Mouse (Mus musculus) ES-E14 (cell line): ENCODE measurements around the gene Cct7. TPM values are rescaled to one million over a fixed set of nuclear protein-coding genes. Genes with fewer than 3 reads are reported as not detected.

Source experiments
- DNase-seq: peaks from one replicate; pipeline ENCODE4 v3.0.0-alpha.2; 2013; ENCODE audit warnings: low read depth, low spot score
- H3K27ac ChIP-seq: 2 replicates; pipeline ENCODE4 v1.5.1; 2012; ENCODE audit warnings: low read depth, mild to moderate bottlenecking, low read length, moderate library complexity, mixed read lengths; ENCODE audit not compliant: poor library complexity, insufficient read depth, severe bottlenecking
- H3K36me3 ChIP-seq: 2 replicates; pipeline ENCODE4 v1.6.1; 2012; ENCODE audit warnings: mild to moderate bottlenecking, low read length, moderate library complexity, mixed read lengths; ENCODE audit not compliant: control insufficient read depth, poor library complexity, insufficient read depth, severe bottlenecking
- H3K4me1 ChIP-seq, 2 experiments: fragments of 150-350 bp in 1 of 2; sonication (generic) in 1 of 2; 2 replicates each; pipeline ENCODE4 v1.6.1; 2012; ENCODE audit warnings: low read length in 2 of 2, mild to moderate bottlenecking in 1 of 2, mixed read lengths in 1 of 2; ENCODE audit not compliant: control insufficient read depth in 2 of 2, insufficient read depth in 2 of 2, poor library complexity in 1 of 2
- H3K4me3 ChIP-seq, 2 experiments: fragments of 150-350 bp in 1 of 2; sonication (generic) in 1 of 2; 2 replicates each; pipeline ENCODE4 v1.5.1; 2012; ENCODE audit warnings: low read length in 2 of 2, low read depth in 1 of 2, mild to moderate bottlenecking in 1 of 2, mixed read lengths in 1 of 2; ENCODE audit not compliant: insufficient read depth in 1 of 2, poor library complexity in 1 of 2, severe bottlenecking in 1 of 2
- H3K9ac ChIP-seq: 2 replicates; pipeline ENCODE4 v1.6.1; 2012; ENCODE audit warnings: low read depth, mild to moderate bottlenecking, low read length, mixed read lengths; ENCODE audit not compliant: poor library complexity, insufficient read depth, severe bottlenecking
- H3K9me3 ChIP-seq: fragments of 150-350 bp; sonication (generic); 2 replicates; pipeline ENCODE4 v1.6.1; 2012; ENCODE audit warnings: low read depth, mild to moderate bottlenecking, low read length; ENCODE audit not compliant: control insufficient read depth, insufficient read depth
- CHD2 ChIP-seq: IDR thresholded peaks from 2 replicates; pipeline ENCODE4 v1.6.1; 2014; ENCODE audit warnings: mild to moderate bottlenecking, low read depth, low read length, inconsistent platforms
- HCFC1 ChIP-seq: IDR thresholded peaks from 2 replicates; pipeline ENCODE4 v1.6.1; 2012; ENCODE audit warnings: low read length, inconsistent platforms, borderline replicate concordance; ENCODE audit not compliant: insufficient read depth
- MAFK ChIP-seq: IDR thresholded peaks from 2 replicates; pipeline ENCODE4 v1.6.1; 2014; ENCODE audit warnings: mild to moderate bottlenecking, low read depth, low read length, inconsistent platforms; ENCODE audit not compliant: insufficient read depth
- ZC3H11A ChIP-seq: IDR thresholded peaks from 2 replicates; pipeline ENCODE4 v1.6.1; 2012; ENCODE audit warnings: low read depth, mild to moderate bottlenecking, inconsistent platforms, low read length, borderline replicate concordance
- ZNF384 ChIP-seq: IDR thresholded peaks from 2 replicates; pipeline ENCODE4 v1.6.1; 2012; ENCODE audit warnings: low read depth, low read length, inconsistent platforms
- in situ Hi-C, 2 experiments: fragments of 600-800 bp; cut with MboI; formaldehyde crosslinking; loops; one replicate each; pipeline ENCODE4 v1.15.1; 2025; ENCODE audit warnings: low sequenced_read_pairs in 2 of 2, inconsistent platforms in 1 of 2; ENCODE audit not compliant: unreplicated experiment in 2 of 2
- total RNA-seq: library from RNA; depleted of rRNA; stranded (reverse); fragments of 300-350 nt; gene quantifications from 2 replicates; pipeline ENCODE4 v1.2.3, GENCODE M21; 2012

The Cct7 gene
- total RNA-seq, 1 experiment, result 584 TPM

- Histone ChIP-seq H3K27ac (no peak overlapping the region), H3K4me1 (peaks cover 2 to 17% of the 10 kb centered on the region in 2 experiments; a peak in 1 of 4 replicates), H3K9ac (no peak overlapping the region), H3K36me3 (no peaks in the 10 kb centered on the region), H3K4me3 (no peak overlapping the region), H3K9me3 (no peaks in the 10 kb centered on the region)
- no peak for DNase-seq
- TF ChIP-seq ZNF384, result no peak
- no peak for TF ChIP-seq HCFC1
- no peak for TF ChIP-seq ZC3H11A
- no peak for TF ChIP-seq CHD2
- no peak for TF ChIP-seq MAFK
- in situ Hi-C loops, result no loop called here
These were observed 29.4 kb downstream of the Cct7 start for GRCm38 (mm10) chr6:85480685-85481084.

GRCm38 (mm10) chr6:85483843-85484721 lies 32.8 kb downstream of the Cct7 start:
- DNase-seq, result no peak
- Histone ChIP-seq H3K9me3 (no peaks in the 10 kb centered on the region), H3K4me3 (peak overlapping the region; percentile 62 to 71), H3K27ac (no peak overlapping the region), H3K9ac (peak overlapping the region; percentile 19; the same call in 1 of the 2 replicates), H3K36me3 (no peaks in the 10 kb centered on the region), H3K4me1 (peaks cover 0 to 6% of the 10 kb centered on the region in 2 experiments; a peak in 2 of 4 replicates)
- no peak for TF ChIP-seq MAFK
- no peak for TF ChIP-seq CHD2
- no peak for TF ChIP-seq ZC3H11A
- no peak for TF ChIP-seq HCFC1
- no peak for TF ChIP-seq ZNF384
- in situ Hi-C loops, result no loop called here

GRCm38 (mm10) chr6:85485738-85486137 lies 34.4 kb downstream of the Cct7 start:
- H3K9ac ChIP-seq, result no peak overlapping the region
- no peak overlapping the region for H3K27ac ChIP-seq
- H3K9me3 ChIP-seq, result no peaks in the 10 kb centered on the region
- H3K36me3 ChIP-seq, result no peaks in the 10 kb centered on the region
- H3K4me3 ChIP-seq, result no peak overlapping the region
- TF ChIP-seq ZNF384 (no peak), CHD2 (no peak), HCFC1 (no peak)
- in situ Hi-C loops, result no loop called here
- H3K4me1 ChIP-seq, result peaks cover 0 to 9% of the 10 kb centered on the region in 2 experiments; a peak in 2 of 4 replicates
- DNase-seq, result no peak

GRCm38 (mm10) chr6:85488510-85488909 lies 37.2 kb downstream of the Cct7 start:
- no peaks in the 10 kb centered on the region for H3K36me3 ChIP-seq
- peaks cover 0 to 9% of the 10 kb centered on the region in 2 experiments; a peak in 2 of 4 replicates for H3K4me1 ChIP-seq
- TF ChIP-seq ZNF384, result no peak
- no peak for TF ChIP-seq HCFC1
- no peak for TF ChIP-seq CHD2
- TF ChIP-seq ZC3H11A, result no peak
- TF ChIP-seq MAFK, result no peak
- in situ Hi-C loops, result no loop called here
- no peaks in the 10 kb centered on the region for H3K9me3 ChIP-seq
- no peak overlapping the region for H3K4me3 ChIP-seq
- H3K9ac ChIP-seq, result no peak overlapping the region
- no peak for DNase-seq
- H3K27ac ChIP-seq, result no peak overlapping the region

GRCm38 (mm10) chr6:85489717-85490116 lies 38.4 kb downstream of the Cct7 start:
- Histone ChIP-seq H3K9ac (peak overlapping the region; percentile 36; the same call in 1 of the 2 replicates), H3K36me3 (no peaks in the 10 kb centered on the region), H3K4me1 (peaks cover 0 to 9% of the 10 kb centered on the region in 2 experiments; a peak in 2 of 4 replicates), H3K27ac (no peak overlapping the region), H3K9me3 (no peaks in the 10 kb centered on the region), H3K4me3 (peak overlapping the region; percentile 16 to 36; a peak in 3 of 4 replicates)
- no peak for DNase-seq
- TF ChIP-seq HCFC1 (no peak), ZC3H11A (no peak), MAFK (no peak), CHD2 (no peak), ZNF384 (no peak)
- in situ Hi-C loops, result no loop called here
